Mouse (Mus musculus): ENCODE measurements around the gene Nf1.

GRCm38 (mm10) chr11:79366284-79366683, 26.8 kb downstream of the Nf1 start:
- no peak for TF ChIP-seq CTCF (IDR thresholded peaks at IDR 0.05; ENCODE audit: low read depth)
- no peak for TF ChIP-seq EP300 (IDR thresholded peaks at IDR 0.05; ENCODE audit: low read depth)

All from heart, postnatal 0 days (tissue).